Mouse (Mus musculus) bone marrow, adult 2 months (tissue): Measurements from ENCODE around the gene Gm8374. TPM values are rescaled to one million over a fixed set of nuclear protein-coding genes. Genes with fewer than 3 reads are reported as not detected.
"Not testable (repeated sequence)": the region's sequence is repeated elsewhere in the genome, so short reads cannot be mapped to it uniquely, and the experiment has no call there.

Source experiments
- H3K27ac ChIP-seq: fragments of 200-500 bp; 2 replicates; pipeline ENCODE4 v1.5.1; 2012; ENCODE audit warnings: low read depth, mild to moderate bottlenecking, control low read depth, inconsistent platforms, low read length; ENCODE audit not compliant: control insufficient read depth, poor library complexity, insufficient read depth
- H3K4me1 ChIP-seq: fragments of 200-500 bp; 2 replicates; pipeline ENCODE4 v1.6.1; 2011; ENCODE audit warnings: low read length; ENCODE audit not compliant: control insufficient read depth, insufficient read depth
- H3K4me3 ChIP-seq: fragments of 200-500 bp; replicated peaks from 2 replicates; pipeline ENCODE3; 2011; ENCODE audit warnings: mild to moderate bottlenecking, low read depth, low read length, control low read depth; ENCODE audit not compliant: control insufficient read depth
- WGBS: fragments of 180-500 bp; shearing (Covaris S2); methylation state at CpG from one replicate; pipeline ENCODE4 v1.1.7; 2018; 5-methylcytosine and 5-hydroxymethylcytosine counted together
- polyA plus RNA-seq: library from polyadenylated mRNA; stranded (reverse); fragments of >200 nt; gene quantifications from 2 replicates; pipeline ENCODE4 v1.2.4, GENCODE M21; 2011; ENCODE audit warnings: low replicate concordance; ENCODE audit not compliant: missing spikeins, insufficient read depth, insufficient read length

Gm8374 gene
- polyA plus RNA-seq: not detected in 2 replicates

- not testable (repeated sequence) for H3K27ac ChIP-seq, H3K4me1 ChIP-seq, H3K4me3 ChIP-seq
- 77% methylated on average over 3 of the region's 3 CpGs for WGBS
Observed at GRCm38 (mm10) chr14:7365034-7365433, at the start of gene Gm8374. Gene Gm8374, minus strand, starts transcription at chr14:7365134.

DNA sequence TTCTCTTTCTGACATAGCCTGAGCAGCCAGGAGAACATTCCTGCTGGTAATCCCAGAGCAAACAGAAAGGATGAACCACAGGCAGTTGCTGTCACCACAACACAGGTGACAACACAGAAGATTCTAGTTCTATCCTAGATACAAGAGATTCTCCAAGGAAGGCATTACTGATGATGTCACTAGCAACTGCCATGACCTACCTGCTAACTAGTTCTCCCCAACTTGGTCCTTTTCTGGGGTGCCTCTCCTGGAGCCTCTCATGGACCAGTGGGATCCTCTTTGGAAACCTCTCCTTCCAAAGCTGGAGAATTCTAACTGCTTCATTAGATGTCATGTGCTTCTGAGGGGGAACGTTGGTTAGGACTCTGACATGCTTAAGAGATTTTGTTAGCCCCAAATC lies 32.6 kb downstream of the Gm8374 start, which contains the start of gene Gm5797:
Gene Gm5797 (minus strand): TSS at position 101 of the 400 bp plus-strand sequence.
- H3K4me1 ChIP-seq, H3K27ac ChIP-seq, H3K4me3 ChIP-seq: not testable (repeated sequence)
- no CpG with 5 or more reads among the region's 1 CpGs for WGBS

DNA sequence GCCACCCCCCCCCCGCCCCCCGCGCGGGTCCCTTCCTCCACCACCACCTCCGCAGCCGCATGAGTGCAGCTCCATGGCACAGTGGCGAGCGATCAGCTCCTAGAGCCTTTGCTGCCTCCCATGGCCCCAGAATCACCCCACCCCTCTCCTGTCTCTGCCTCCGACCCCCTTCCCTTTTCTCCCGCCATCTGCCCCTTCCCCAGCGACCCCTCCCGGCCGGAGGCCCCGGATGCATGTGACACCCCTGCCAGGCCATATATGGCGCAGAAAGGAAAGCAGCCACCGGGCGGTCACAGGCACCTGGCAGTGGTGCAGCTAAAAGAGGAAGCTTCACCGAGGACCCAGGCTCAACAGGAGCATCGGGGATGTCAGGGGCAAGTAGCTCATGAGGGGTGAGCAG lies 49.8 kb downstream of the Gm8374 start:
- WGBS: 0% methylated on average over 15 of the region's 19 CpGs
- not testable (repeated sequence) for H3K27ac ChIP-seq, H3K4me3 ChIP-seq, H3K4me1 ChIP-seq

DNA sequence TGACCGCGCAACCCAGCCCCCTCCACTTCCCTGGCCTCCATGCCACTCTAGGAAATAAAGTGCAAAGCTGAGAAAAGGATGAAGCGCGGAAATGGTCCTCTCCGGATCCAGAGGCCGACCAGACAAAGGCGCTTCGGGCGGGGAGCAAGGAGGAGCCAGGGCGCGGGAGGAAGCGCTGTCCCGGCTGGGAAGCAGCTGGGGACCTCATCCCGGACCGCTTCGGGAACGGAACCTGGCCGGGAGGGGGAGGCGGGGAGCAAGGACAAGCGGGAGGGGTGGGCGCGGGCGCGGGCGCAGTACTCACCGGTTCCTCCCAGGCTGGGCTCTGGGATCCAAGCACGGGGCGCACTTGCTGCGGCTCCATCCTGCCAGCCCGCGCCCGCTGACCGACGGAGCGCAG lies 50.3 kb downstream of the Gm8374 start, which contains the start of gene Gm3739:
Gene Gm3739 (minus strand): TSS at position 389 of the 400 bp plus-strand sequence.
- WGBS: under 1% methylated on average over 24 of the region's 35 CpGs
- not testable (repeated sequence) for H3K4me3 ChIP-seq, H3K27ac ChIP-seq, H3K4me1 ChIP-seq

Other genes with a start within 250 kb of the Gm8374 start
- gene Gm6676, start 239.7 kb downstream of the Gm8374 start, polyA plus RNA-seq: not detected in 2 replicates
- not detected in 2 replicates for gene Gm3512, start 190.6 kb downstream of the Gm8374 start, polyA plus RNA-seq
- not detected in 2 replicates for gene Gm16434, start 170.6 kb downstream of the Gm8374 start, polyA plus RNA-seq
- gene Gm3727, start 100.4 kb downstream of the Gm8374 start, polyA plus RNA-seq: not detected in 2 replicates
- gene Gm3739, start 50.1 kb downstream of the Gm8374 start, polyA plus RNA-seq: not detected in 2 replicates
- gene Gm5797, start 32.7 kb downstream of the Gm8374 start, polyA plus RNA-seq: not detected in 2 replicates
- not detected in 2 replicates for gene Gm3755, start 85.8 kb upstream of the Gm8374 start, polyA plus RNA-seq
- gene Gm3752, start 118.6 kb upstream of the Gm8374 start, polyA plus RNA-seq: not detected in 2 replicates
- gene Gm3558, start 203.4 kb upstream of the Gm8374 start, polyA plus RNA-seq: not detected in 2 replicates
- gene Gm10338, start 230.5 kb upstream of the Gm8374 start, polyA plus RNA-seq: not detected in 2 replicates